Mouse (Mus musculus) ES-E14 (cell line): ENCODE measurements around the gene Rpl7l1. TPM values are rescaled to one million over a fixed set of nuclear protein-coding genes. Genes with fewer than 3 reads are reported as not detected.

Experiments
- DNase-seq: peaks from one replicate; pipeline ENCODE4 v3.0.0-alpha.2; 2013; ENCODE audit warnings: low read depth, low spot score
- H3K27ac ChIP-seq: 2 replicates; pipeline ENCODE4 v1.5.1; 2012; ENCODE audit warnings: low read depth, mild to moderate bottlenecking, low read length, moderate library complexity, mixed read lengths; ENCODE audit not compliant: poor library complexity, insufficient read depth, severe bottlenecking
- H3K36me3 ChIP-seq: 2 replicates; pipeline ENCODE4 v1.6.1; 2012; ENCODE audit warnings: mild to moderate bottlenecking, low read length, moderate library complexity, mixed read lengths; ENCODE audit not compliant: control insufficient read depth, poor library complexity, insufficient read depth, severe bottlenecking
- H3K4me1 ChIP-seq, 2 experiments: fragments of 150-350 bp in 1 of 2; sonication (generic) in 1 of 2; 2 replicates each; pipeline ENCODE4 v1.6.1; 2012; ENCODE audit warnings: low read length in 2 of 2, mild to moderate bottlenecking in 1 of 2, mixed read lengths in 1 of 2; ENCODE audit not compliant: control insufficient read depth in 2 of 2, insufficient read depth in 2 of 2, poor library complexity in 1 of 2
- H3K4me3 ChIP-seq, 2 experiments: fragments of 150-350 bp in 1 of 2; sonication (generic) in 1 of 2; 2 replicates each; pipeline ENCODE4 v1.5.1; 2012; ENCODE audit warnings: low read length in 2 of 2, low read depth in 1 of 2, mild to moderate bottlenecking in 1 of 2, mixed read lengths in 1 of 2; ENCODE audit not compliant: insufficient read depth in 1 of 2, poor library complexity in 1 of 2, severe bottlenecking in 1 of 2
- H3K9ac ChIP-seq: 2 replicates; pipeline ENCODE4 v1.6.1; 2012; ENCODE audit warnings: low read depth, mild to moderate bottlenecking, low read length, mixed read lengths; ENCODE audit not compliant: poor library complexity, insufficient read depth, severe bottlenecking
- H3K9me3 ChIP-seq: fragments of 150-350 bp; sonication (generic); 2 replicates; pipeline ENCODE4 v1.6.1; 2012; ENCODE audit warnings: low read depth, mild to moderate bottlenecking, low read length; ENCODE audit not compliant: control insufficient read depth, insufficient read depth
- CHD2 ChIP-seq: IDR thresholded peaks from 2 replicates; pipeline ENCODE4 v1.6.1; 2014; ENCODE audit warnings: mild to moderate bottlenecking, low read depth, low read length, inconsistent platforms
- HCFC1 ChIP-seq: IDR thresholded peaks from 2 replicates; pipeline ENCODE4 v1.6.1; 2012; ENCODE audit warnings: low read length, inconsistent platforms, borderline replicate concordance; ENCODE audit not compliant: insufficient read depth
- MAFK ChIP-seq: IDR thresholded peaks from 2 replicates; pipeline ENCODE4 v1.6.1; 2014; ENCODE audit warnings: mild to moderate bottlenecking, low read depth, low read length, inconsistent platforms; ENCODE audit not compliant: insufficient read depth
- ZC3H11A ChIP-seq: IDR thresholded peaks from 2 replicates; pipeline ENCODE4 v1.6.1; 2012; ENCODE audit warnings: low read depth, mild to moderate bottlenecking, inconsistent platforms, low read length, borderline replicate concordance
- ZNF384 ChIP-seq: IDR thresholded peaks from 2 replicates; pipeline ENCODE4 v1.6.1; 2012; ENCODE audit warnings: low read depth, low read length, inconsistent platforms
- in situ Hi-C, 2 experiments: fragments of 600-800 bp; cut with MboI; formaldehyde crosslinking; loops; one replicate each; pipeline ENCODE4 v1.15.1; 2025; ENCODE audit warnings: low sequenced_read_pairs in 2 of 2, inconsistent platforms in 1 of 2; ENCODE audit not compliant: unreplicated experiment in 2 of 2
- total RNA-seq: library from RNA; depleted of rRNA; stranded (reverse); fragments of 300-350 nt; gene quantifications from 2 replicates; pipeline ENCODE4 v1.2.3, GENCODE M21; 2012; rRNA removed

Gene Rpl7l1
- total RNA-seq, 1 experiment = 179 TPM

GRCm38 (mm10) chr17:46724477-46725084, 57.9 kb downstream of the Rpl7l1 start:
- no peak for TF ChIP-seq HCFC1
- TF ChIP-seq ZC3H11A = no peak
- no peak for TF ChIP-seq MAFK
- no peak for TF ChIP-seq CHD2
- no peak for TF ChIP-seq ZNF384
- H3K4me1 ChIP-seq = peaks cover 0 to 2% of the 10 kb centered on the region in 2 experiments; a peak in 2 of 4 replicates
- H3K9me3 ChIP-seq = no peaks in the 10 kb centered on the region
- no peak overlapping the region; the same call in 1 of the 2 replicates for H3K9ac ChIP-seq
- in situ Hi-C loops = no loop called here
- DNase-seq = no peak
- H3K27ac ChIP-seq = no peak overlapping the region
- no peak overlapping the region for H3K4me3 ChIP-seq
- peaks cover 6% of the 10 kb centered on the region; the same call in 1 of the 2 replicates for H3K36me3 ChIP-seq

Other genes with a start within 250 kb of the Rpl7l1 start
- 1.8 and 4.5 TPM in 2 replicates for gene Cul9, start 236.3 kb downstream of the Rpl7l1 start, total RNA-seq
- 65.2 and 75.6 TPM in 2 replicates for gene Srf, start 226.5 kb downstream of the Rpl7l1 start, total RNA-seq
- gene Ptk7, start 153.2 kb downstream of the Rpl7l1 start, total RNA-seq = 200 and 384 TPM in 2 replicates
- 17.8 and 20.7 TPM in 2 replicates for gene Klc4, start 136.7 kb downstream of the Rpl7l1 start, total RNA-seq
- 205 and 261 TPM in 2 replicates for gene Mrpl2, start 136.4 kb downstream of the Rpl7l1 start, total RNA-seq
- gene Cul7, start 132.3 kb downstream of the Rpl7l1 start, total RNA-seq = 88.5 and 96.1 TPM in 2 replicates
- gene Rrp36, start 108.3 kb downstream of the Rpl7l1 start, total RNA-seq = 44.5 and 57.0 TPM in 2 replicates
- gene Mea1, start 103.9 kb downstream of the Rpl7l1 start, total RNA-seq = 72.9 and 77.5 TPM in 2 replicates
- gene Klhdc3, start 101.8 kb downstream of the Rpl7l1 start, total RNA-seq = 65.1 and 73.0 TPM in 2 replicates
- gene Ppp2r5d, start 77.6 kb downstream of the Rpl7l1 start, total RNA-seq = 70.6 and 73.0 TPM in 2 replicates
- gene Pex6, start 71.2 kb downstream of the Rpl7l1 start, total RNA-seq = 17.8 and 22.2 TPM in 2 replicates
- 1.2 and 4.3 TPM in 2 replicates for gene Gnmt, start 53.5 kb downstream of the Rpl7l1 start, total RNA-seq
- gene Cnpy3, start 30.5 kb downstream of the Rpl7l1 start, total RNA-seq = 69.7 and 122 TPM in 2 replicates
- gene Ptcra, start 19.0 kb downstream of the Rpl7l1 start, total RNA-seq = 1.8 and 2.2 TPM in 2 replicates
- 19.5 and 21.4 TPM in 2 replicates for gene 2310039H08Rik, start 10.0 kb downstream of the Rpl7l1 start, total RNA-seq
- 20.2 and 27.1 TPM in 2 replicates for gene Bicral, start 75.8 kb upstream of the Rpl7l1 start, total RNA-seq
- 20.5 and 30.0 TPM in 2 replicates for gene Tbcc, start 108.0 kb upstream of the Rpl7l1 start, total RNA-seq
- 0.18 and 0.48 TPM in 2 replicates for gene Prph2, start 127.8 kb upstream of the Rpl7l1 start, total RNA-seq
- 30.8 and 33.6 TPM in 2 replicates for gene Ubr2, start 227.9 kb upstream of the Rpl7l1 start, total RNA-seq